Mouse (Mus musculus): ENCODE measurements around the gene Prtn3. TPM values are rescaled to one million over a fixed set of nuclear protein-coding genes. Genes with fewer than 3 reads are reported as not detected.

Gene Prtn3
- polyA plus RNA-seq, 1 experiment from 2014 or later, result 15.3 TPM

- Histone ChIP-seq H3K27ac (ENCODE audit: low read length) (peak within 1 kb of the TSS; percentile 100), H3K4me1 (replicated peaks; ENCODE audit: control insufficient read depth, insufficient read depth, low read length) (peaks cover 57% of the 10 kb centered on the region), H3K4me2 (ENCODE audit: low read length) (peak within 1 kb of the TSS; percentile 96), H3K9me3 (ENCODE audit: control insufficient read depth, low read length) (no peaks in the 10 kb centered on the region), H3K36me3 (ENCODE audit: control insufficient read depth, insufficient read depth) (peaks cover 1% of the 10 kb centered on the region), H3K4me3 (replicated peaks; ENCODE audit: low read length) (peak within 1 kb of the TSS; percentile 97), H3K9ac (replicated peaks; ENCODE audit: low read depth, low read length) (peak within 1 kb of the TSS; percentile 95), H3K27me3 (replicated peaks; ENCODE audit: control insufficient read depth, insufficient read depth, low read length) (no peaks in the 10 kb centered on the region)
- ATAC-seq, result peak; percentile 93
- under 1% methylated on average over 75 of the region's 75 CpGs for WGBS
Observed at GRCm38 (mm10) chr10:79853860-79854795, 20.1 kb upstream of the Prtn3 start, which contains the start of gene Ptbp1. TSS of gene Ptbp1 (plus strand) at chr10:79854427.

DNA sequence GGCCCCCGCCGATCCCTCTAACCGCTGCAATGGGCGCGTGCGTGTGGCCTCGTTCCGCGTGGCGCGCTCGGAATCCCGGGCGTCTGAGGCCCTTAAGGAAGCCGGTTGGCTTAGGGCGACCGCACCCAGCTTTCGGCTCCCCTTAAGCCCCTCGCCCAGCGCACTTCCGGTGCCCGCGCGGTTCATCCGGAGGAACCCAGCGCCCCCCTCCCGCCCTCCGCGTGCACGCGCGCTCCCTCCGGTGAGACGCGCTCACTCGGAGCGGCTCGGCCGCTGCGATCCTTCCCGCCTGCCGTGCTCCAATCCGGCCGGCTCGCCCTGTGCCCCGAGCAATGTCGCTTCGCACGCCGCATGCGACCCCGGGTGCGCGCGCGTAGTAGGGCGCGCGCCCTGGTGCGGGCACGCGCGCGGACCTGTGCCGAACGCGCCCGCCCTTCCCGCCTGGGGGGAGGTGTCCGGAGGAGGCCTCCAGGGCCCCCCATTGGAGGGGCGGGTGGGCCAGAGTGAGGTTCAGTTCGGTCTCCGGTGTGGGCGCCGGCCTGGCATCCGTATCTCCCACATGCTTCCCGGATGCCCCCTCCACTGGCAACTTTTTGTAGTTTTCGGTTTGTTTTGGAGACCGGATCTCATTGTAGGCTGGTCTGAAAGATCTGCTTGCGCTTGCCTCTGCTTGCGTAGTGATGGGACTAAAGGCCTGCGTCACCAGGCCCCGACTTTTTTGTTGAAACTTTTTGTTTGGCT lies 19.3 kb upstream of the Prtn3 start:
- peak; percentile 21 for ATAC-seq
- peak overlapping the region; percentile 97 for H3K4me3 ChIP-seq (replicated peaks; ENCODE audit: low read length)

DNA sequence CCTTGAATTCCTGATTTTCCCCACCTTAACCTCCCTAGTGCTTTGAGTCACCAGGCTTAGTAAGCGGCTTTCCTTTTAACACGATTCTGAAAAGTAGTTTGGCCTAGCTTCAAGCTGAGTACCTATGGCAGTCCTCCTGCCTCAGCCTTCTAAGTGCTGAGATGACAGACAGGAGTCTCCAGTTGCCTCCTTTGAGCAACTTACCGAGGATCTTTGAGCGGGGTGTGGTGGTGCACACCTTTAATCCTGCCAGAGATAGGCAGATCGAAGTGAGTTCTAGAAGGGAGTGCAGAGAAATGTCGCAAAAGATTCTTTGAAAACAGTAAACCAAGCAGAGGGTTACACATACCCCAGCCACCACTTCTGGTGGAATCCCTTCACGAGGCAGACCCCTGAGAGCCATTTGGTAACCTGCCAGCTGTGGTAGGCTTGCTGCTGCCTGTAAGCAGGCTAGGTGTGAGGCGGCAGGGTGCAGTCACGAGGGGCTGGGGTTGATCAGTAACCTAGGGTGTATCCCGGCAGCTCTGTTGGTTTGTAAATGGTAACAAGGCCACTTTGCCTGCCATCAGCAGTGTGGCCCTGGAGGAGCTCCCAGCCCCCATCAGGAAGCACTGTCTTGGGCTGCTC lies 18.6 kb upstream of the Prtn3 start:
- H3K27ac ChIP-seq (ENCODE audit: low read length), result peak overlapping the region; percentile 100

More for the DNA sequence above, 19.3 kb upstream of the Prtn3 start:
- under 1% methylated on average over 77 of the region's 83 CpGs for WGBS
- Histone ChIP-seq H3K9ac (replicated peaks; ENCODE audit: low read depth, low read length) (peak overlapping the region; percentile 95), H3K36me3 (ENCODE audit: control insufficient read depth, insufficient read depth) (peaks cover 9% of the 10 kb centered on the region), H3K4me2 (ENCODE audit: low read length) (peak overlapping the region; percentile 96), H3K27ac (ENCODE audit: low read length) (peak overlapping the region; percentile 100), H3K27me3 (replicated peaks; ENCODE audit: control insufficient read depth, insufficient read depth, low read length) (no peaks in the 10 kb centered on the region), H3K4me1 (replicated peaks; ENCODE audit: control insufficient read depth, insufficient read depth, low read length) (peaks cover 61% of the 10 kb centered on the region), H3K9me3 (ENCODE audit: control insufficient read depth, low read length) (no peaks in the 10 kb centered on the region)

GRCm38 (mm10) chr10:79856280-79856679 lies 18.0 kb upstream of the Prtn3 start:
- Histone ChIP-seq H3K4me2 (ENCODE audit: low read length) (peak overlapping the region; percentile 96), H3K9me3 (ENCODE audit: control insufficient read depth, low read length) (no peaks in the 10 kb centered on the region), H3K4me3 (replicated peaks; ENCODE audit: low read length) (peak overlapping the region; percentile 97), H3K4me1 (replicated peaks; ENCODE audit: control insufficient read depth, insufficient read depth, low read length) (peaks cover 60% of the 10 kb centered on the region), H3K36me3 (ENCODE audit: control insufficient read depth, insufficient read depth) (peaks cover 22% of the 10 kb centered on the region), H3K27ac (ENCODE audit: low read length) (peak overlapping the region; percentile 31), H3K9ac (replicated peaks; ENCODE audit: low read depth, low read length) (peak overlapping the region; percentile 95), H3K27me3 (replicated peaks; ENCODE audit: control insufficient read depth, insufficient read depth, low read length) (no peaks in the 10 kb centered on the region)
- no peak for ATAC-seq
- WGBS, result 31% methylated on average over 6 of the region's 6 CpGs

More for the DNA sequence above, 18.6 kb upstream of the Prtn3 start:
- H3K4me3 ChIP-seq (replicated peaks; ENCODE audit: low read length), result peak overlapping the region; percentile 97
- 3% methylated on average over 10 of the region's 10 CpGs for WGBS
- peak overlapping the region; percentile 96 for H3K4me2 ChIP-seq (ENCODE audit: low read length)
- peak overlapping the region; percentile 95 for H3K9ac ChIP-seq (replicated peaks; ENCODE audit: low read depth, low read length)
- no peaks in the 10 kb centered on the region for H3K9me3 ChIP-seq (ENCODE audit: control insufficient read depth, low read length)
- H3K36me3 ChIP-seq (ENCODE audit: control insufficient read depth, insufficient read depth), result peaks cover 16% of the 10 kb centered on the region
- ATAC-seq, result no peak
- H3K27me3 ChIP-seq (replicated peaks; ENCODE audit: control insufficient read depth, insufficient read depth, low read length), result no peaks in the 10 kb centered on the region
- peaks cover 61% of the 10 kb centered on the region for H3K4me1 ChIP-seq (replicated peaks; ENCODE audit: control insufficient read depth, insufficient read depth, low read length)

GRCm38 (mm10) chr10:79856704-79857451 lies 17.4 kb upstream of the Prtn3 start:
- Histone ChIP-seq H3K4me1 (replicated peaks; ENCODE audit: control insufficient read depth, insufficient read depth, low read length) (peaks cover 54% of the 10 kb centered on the region), H3K27me3 (replicated peaks; ENCODE audit: control insufficient read depth, insufficient read depth, low read length) (no peaks in the 10 kb centered on the region), H3K36me3 (ENCODE audit: control insufficient read depth, insufficient read depth) (peaks cover 27% of the 10 kb centered on the region), H3K9me3 (ENCODE audit: control insufficient read depth, low read length) (no peaks in the 10 kb centered on the region), H3K9ac (replicated peaks; ENCODE audit: low read depth, low read length) (peak overlapping the region; percentile 95), H3K4me3 (replicated peaks; ENCODE audit: low read length) (peak overlapping the region; percentile 97), H3K4me2 (ENCODE audit: low read length) (peak overlapping the region; percentile 96), H3K27ac (ENCODE audit: low read length) (peak overlapping the region; percentile 65)
- 42% methylated on average over 7 of the region's 7 CpGs for WGBS
- no peak for ATAC-seq

DNA sequence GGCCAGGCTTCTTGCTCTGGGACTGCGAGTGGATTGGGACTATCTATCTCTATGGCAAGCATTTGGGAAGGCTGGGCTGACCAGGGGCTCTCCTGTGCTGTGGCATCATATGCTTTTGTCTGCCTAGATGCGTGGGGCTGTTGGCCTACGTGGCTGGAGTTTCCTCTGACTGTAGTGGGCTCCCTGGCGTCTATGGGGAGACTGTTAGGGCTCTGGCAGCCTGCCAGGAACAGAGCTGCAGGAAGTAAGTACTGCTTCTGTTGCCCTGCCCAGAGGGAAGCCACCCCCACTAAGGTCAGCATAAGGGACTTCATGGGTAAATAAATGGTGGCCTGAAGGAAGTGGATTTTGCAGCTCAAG lies 16.8 kb upstream of the Prtn3 start:
- Histone ChIP-seq H3K4me2 (ENCODE audit: low read length) (peak overlapping the region; percentile 96), H3K4me3 (replicated peaks; ENCODE audit: low read length) (peak overlapping the region; percentile 97), H3K27me3 (replicated peaks; ENCODE audit: control insufficient read depth, insufficient read depth, low read length) (no peaks in the 10 kb centered on the region), H3K36me3 (ENCODE audit: control insufficient read depth, insufficient read depth) (peaks cover 30% of the 10 kb centered on the region), H3K9ac (replicated peaks; ENCODE audit: low read depth, low read length) (peak overlapping the region; percentile 95), H3K27ac (ENCODE audit: low read length) (peak overlapping the region; percentile 65), H3K4me1 (replicated peaks; ENCODE audit: control insufficient read depth, insufficient read depth, low read length) (peaks cover 49% of the 10 kb centered on the region), H3K9me3 (ENCODE audit: control insufficient read depth, low read length) (no peaks in the 10 kb centered on the region)
- 14% methylated on average over 4 of the region's 4 CpGs for WGBS
- no peak for ATAC-seq

- peaks cover 44% of the 10 kb centered on the region for H3K4me1 ChIP-seq (replicated peaks; ENCODE audit: control insufficient read depth, insufficient read depth, low read length)
- H3K4me2 ChIP-seq (ENCODE audit: low read length), result peak overlapping the region; percentile 96
- no peak for ATAC-seq
- peak overlapping the region; percentile 65 for H3K27ac ChIP-seq (ENCODE audit: low read length)
- H3K4me3 ChIP-seq (replicated peaks; ENCODE audit: low read length), result peak overlapping the region; percentile 97
- H3K9ac ChIP-seq (replicated peaks; ENCODE audit: low read depth, low read length), result peak overlapping the region; percentile 40; the same call in 1 of the 2 replicates
- no peaks in the 10 kb centered on the region for H3K27me3 ChIP-seq (replicated peaks; ENCODE audit: control insufficient read depth, insufficient read depth, low read length)
- 56% methylated on average over 2 of the region's 2 CpGs for WGBS
- H3K9me3 ChIP-seq (ENCODE audit: control insufficient read depth, low read length), result no peaks in the 10 kb centered on the region
- H3K36me3 ChIP-seq (ENCODE audit: control insufficient read depth, insufficient read depth), result peaks cover 30% of the 10 kb centered on the region
Observed at GRCm38 (mm10) chr10:79857894-79858293, 16.4 kb upstream of the Prtn3 start.

DNA sequence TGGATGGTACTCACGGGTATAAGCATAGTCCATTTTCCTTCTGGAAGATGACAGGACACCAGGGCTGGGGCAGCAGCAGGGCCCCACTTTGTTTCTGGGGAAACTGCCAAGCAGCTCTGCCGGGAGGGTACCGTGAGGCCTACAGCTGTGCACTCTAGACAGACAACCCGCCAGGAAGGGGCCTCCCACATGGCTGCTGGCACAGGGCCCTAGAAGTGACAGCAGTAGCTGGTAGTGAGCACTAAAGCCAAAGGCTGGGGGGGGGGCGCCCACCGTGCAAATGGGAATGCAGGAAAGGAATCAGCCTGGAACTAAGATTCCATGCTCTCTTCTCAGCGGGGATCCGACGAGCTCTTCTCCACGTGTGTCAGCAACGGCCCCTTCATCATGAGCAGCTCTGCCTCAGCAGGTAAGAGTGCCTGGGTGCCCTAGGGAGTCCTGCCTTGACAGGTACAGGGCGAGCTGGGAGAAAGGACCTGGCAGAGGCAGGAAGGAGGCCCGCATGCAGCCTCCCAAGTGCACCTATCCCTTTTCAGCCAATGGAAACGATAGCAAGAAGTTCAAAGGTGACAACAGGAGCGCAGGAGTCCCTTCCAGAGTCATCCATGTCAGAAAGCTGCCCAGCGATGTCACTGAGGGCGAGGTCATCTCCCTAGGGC lies 15.7 kb upstream of the Prtn3 start:
- peaks cover 32% of the 10 kb centered on the region for H3K36me3 ChIP-seq (ENCODE audit: control insufficient read depth, insufficient read depth)

More for the DNA sequence above, 15.7 kb upstream of the Prtn3 start:
- 32% methylated on average over 16 of the region's 17 CpGs for WGBS
- Histone ChIP-seq H3K9me3 (ENCODE audit: control insufficient read depth, low read length) (no peaks in the 10 kb centered on the region), H3K9ac (replicated peaks; ENCODE audit: low read depth, low read length) (0 out of 2 replicates have a peak overlapping the region, but pooled peaks have one; percentile 15), H3K27ac (ENCODE audit: low read length) (peak overlapping the region; percentile 65), H3K4me2 (ENCODE audit: low read length) (peak overlapping the region; percentile 96), H3K4me1 (replicated peaks; ENCODE audit: control insufficient read depth, insufficient read depth, low read length) (peaks cover 38% of the 10 kb centered on the region), H3K27me3 (replicated peaks; ENCODE audit: control insufficient read depth, insufficient read depth, low read length) (no peaks in the 10 kb centered on the region), H3K4me3 (replicated peaks; ENCODE audit: low read length) (peak overlapping the region; percentile 97)
- ATAC-seq, result peak; percentile 10; the same call in 1 of the 2 replicates
